Mouse (Mus musculus): Measurements from ENCODE around the gene Letmd1. TPM values are rescaled to one million over a fixed set of nuclear protein-coding genes. Genes with fewer than 3 reads are reported as not detected.

Letmd1 gene
- total RNA-seq (2023; ENCODE audit: inconsistent age), result 43.7 to 45.3 TPM (median 44.9 TPM) in 4 replicates

GRCm38 (mm10) chr15:100468295-100469188 is at the start of gene Letmd1:
Gene Letmd1 (plus strand): TSS chr15:100469023.

GRCm38 (mm10) chr15:100421758-100422197 is 47.0 kb upstream of the Letmd1 start, which contains the start of gene Gm5475:
Gene Gm5475 (plus strand): TSS chr15:100422147.

GRCm38 (mm10) chr15:100424396-100425122 is 44.3 kb upstream of the Letmd1 start, which contains the start of gene Slc11a2:
Gene Slc11a2 (minus strand): TSS chr15:100425072.

GRCm38 (mm10) chr15:100495102-100495501 is 26.3 kb downstream of the Letmd1 start, which contains the start of gene Csrnp2:
Gene Csrnp2 (minus strand): TSS chr15:100495488.

Other genes starting within 250 kb of the Letmd1 start
- gene Atf1, start 241.2 kb upstream of the Letmd1 start, total RNA-seq (2023; ENCODE audit: inconsistent age), result 62.4 to 84.3 TPM (median 76.9 TPM) in 4 replicates
- not detected in 4 replicates for gene Tmprss12, start 188.2 kb upstream of the Letmd1 start, total RNA-seq (2023; ENCODE audit: inconsistent age)
- 13.4 to 16.4 TPM (median 15.5 TPM) in 4 replicates for gene Mettl7a1, start 164.9 kb upstream of the Letmd1 start, total RNA-seq (2023; ENCODE audit: inconsistent age)
- gene Mettl7a3, start 134.1 kb upstream of the Letmd1 start, total RNA-seq (2023; ENCODE audit: inconsistent age), result 0.61 TPM in 1 of 4 replicates, not detected in the others
- gene Methig1, start 115.9 kb upstream of the Letmd1 start, total RNA-seq (2023; ENCODE audit: inconsistent age), result not detected in 4 replicates
- 0.60 to 0.81 TPM (median 0.78 TPM) in 4 replicates for gene Mettl7a2, start 115.8 kb upstream of the Letmd1 start, total RNA-seq (2023; ENCODE audit: inconsistent age)
- gene Higd1c, start 104.5 kb upstream of the Letmd1 start, total RNA-seq (2023; ENCODE audit: inconsistent age), result not detected in 4 replicates
- gene Gm5475, start 46.9 kb upstream of the Letmd1 start, total RNA-seq (2023; ENCODE audit: inconsistent age), result not detected in 4 replicates
- 14.5 to 19.1 TPM (median 16.1 TPM) in 4 replicates for gene Slc11a2, start 44.0 kb upstream of the Letmd1 start, total RNA-seq (2023; ENCODE audit: inconsistent age)
- 4.5 to 5.4 TPM (median 4.8 TPM) in 4 replicates for gene Csrnp2, start 26.5 kb downstream of the Letmd1 start, total RNA-seq (2023; ENCODE audit: inconsistent age)
- 7.4 to 11.2 TPM (median 10.6 TPM) in 4 replicates for gene Tfcp2, start 83.0 kb downstream of the Letmd1 start, total RNA-seq (2023; ENCODE audit: inconsistent age)
- gene Pou6f1, start 131.0 kb downstream of the Letmd1 start, total RNA-seq (2023; ENCODE audit: inconsistent age), result 63.3 to 71.9 TPM (median 66.7 TPM) in 4 replicates
- 518 to 607 TPM (median 587 TPM) in 4 replicates for gene Dazap2, start 146.3 kb downstream of the Letmd1 start, total RNA-seq (2023; ENCODE audit: inconsistent age)
- gene Smagp, start 167.9 kb downstream of the Letmd1 start, total RNA-seq (2023; ENCODE audit: inconsistent age), result 12.1 to 19.1 TPM (median 14.6 TPM) in 4 replicates
- 169 to 175 TPM (median 173 TPM) in 4 replicates for gene Bin2, start 200.5 kb downstream of the Letmd1 start, total RNA-seq (2023; ENCODE audit: inconsistent age)
- gene Cela1, start 218.9 kb downstream of the Letmd1 start, total RNA-seq (2023; ENCODE audit: inconsistent age), result 1.8 to 4.0 TPM in 2 of 4 replicates, not detected in the others